Mouse (Mus musculus): ENCODE data around the gene Dgkk. TPM values are rescaled to one million over a fixed set of nuclear protein-coding genes. Genes with fewer than 3 reads are reported as not detected.
"Not testable (repeated sequence)": the region's sequence is repeated elsewhere in the genome, so short reads cannot be mapped to it uniquely, and the experiment has no call there.

Dgkk gene
- polyA plus RNA-seq, 1 experiment, result 0.04 TPM

GRCm38 (mm10) chrX:6971956-6972355 lies 192.8 kb downstream of the Dgkk start:
- Histone ChIP-seq H3K36me3 (ENCODE audit: control insufficient read depth, insufficient read depth, low read length) (no peaks in the 10 kb centered on the region), H3K4me1 (ENCODE audit: control insufficient read depth, insufficient read depth, low read length) (no peaks in the 10 kb centered on the region), H3K27ac (ENCODE audit: control insufficient read depth, insufficient read depth, low read depth, low read length) (no peak overlapping the region), H3K27me3 (ENCODE audit: control insufficient read depth, insufficient read depth, low read length) (no peaks in the 10 kb centered on the region), H3K4me3 (ENCODE audit: control insufficient read depth, low read depth, low read length) (no peak overlapping the region)
- no peak for TF ChIP-seq POLR2A (IDR thresholded peaks at IDR 0.05; ENCODE audit: control insufficient read depth, low read depth, low read length)
- TF ChIP-seq CTCF (IDR thresholded peaks at IDR 0.05; ENCODE audit: control insufficient read depth, insufficient read depth, insufficient replicate concordance, low read depth, low read length), result no peak

GRCm38 (mm10) chrX:6983916-6984315 lies 204.8 kb downstream of the Dgkk start:
- not testable (repeated sequence) for H3K4me3 ChIP-seq (ENCODE audit: control insufficient read depth, low read depth, low read length); H3K27ac ChIP-seq (ENCODE audit: control insufficient read depth, insufficient read depth, low read depth, low read length); H3K4me1 ChIP-seq (ENCODE audit: control insufficient read depth, insufficient read depth, low read length); H3K27me3 ChIP-seq (ENCODE audit: control insufficient read depth, insufficient read depth, low read length); H3K36me3 ChIP-seq (ENCODE audit: control insufficient read depth, insufficient read depth, low read length)

Measured in testis, adult 2 months (tissue).